Mouse (Mus musculus): ENCODE measurements at regions not wholly inside any gene's neighbourhood (a gene's known extent, or its start where the extent isn't known, plus 50 kb on each side); places are given as distances from the start of the nearest gene placed in this dataset.
"Not testable (repeated sequence)": the region's sequence is repeated elsewhere in the genome, so short reads cannot be mapped to it uniquely, and the experiment has no call there.

DNA sequence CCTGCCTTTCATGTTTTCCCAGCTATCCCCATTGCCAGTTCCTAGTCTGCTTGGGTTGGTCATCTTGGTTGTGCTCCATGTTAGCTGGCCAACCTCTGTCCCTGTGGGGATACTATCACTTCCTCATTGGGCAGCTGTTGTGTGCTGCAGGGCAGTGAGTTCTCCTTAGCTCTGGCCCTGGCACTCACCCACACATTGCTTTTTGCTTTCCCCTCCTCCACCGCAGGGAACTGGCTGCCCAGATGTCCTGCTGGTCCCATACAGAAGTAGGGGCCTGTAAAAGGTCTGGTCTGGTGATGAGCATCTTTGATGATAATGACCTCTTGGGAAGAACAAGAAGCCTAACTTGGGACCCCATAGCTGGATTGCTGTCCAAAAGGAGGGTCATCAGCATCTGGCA lies 308.2 kb upstream of the Gm21863 start:
- H3K27me3 ChIP-seq (ENCODE audit: low read depth, poor library complexity, severe bottlenecking): not testable (repeated sequence)
- WGBS: 95% methylated on average over 1 of the region's 1 CpGs
- H3K9me3 ChIP-seq (replicated peaks): peaks cover 72% of the 10 kb centered on the region

DNA sequence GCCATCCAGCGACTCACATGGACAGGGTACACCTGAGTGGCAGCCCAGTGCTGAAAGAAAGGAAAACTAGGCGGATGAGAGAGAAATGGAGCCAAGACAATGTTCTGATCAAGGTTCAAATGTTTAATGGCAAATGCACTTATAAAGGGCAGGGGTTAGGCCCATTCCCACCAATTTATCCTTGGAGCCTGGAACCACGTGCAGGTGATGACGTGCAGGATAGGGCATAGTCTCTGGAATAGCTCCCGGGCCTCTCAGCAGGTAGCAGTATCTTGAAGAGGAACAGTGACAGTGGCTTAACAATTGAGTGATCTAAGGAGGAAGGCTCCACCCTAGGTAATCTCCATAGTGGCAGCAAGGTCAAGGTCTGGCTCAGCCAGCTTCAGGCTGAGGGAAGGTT lies 285.8 kb upstream of the Gm21863 start:
- not testable (repeated sequence) for H3K4me3 ChIP-seq; H3K4me1 ChIP-seq; H3K27ac ChIP-seq (replicated peaks); DNase-seq (ENCODE audit: low spot score); H3K27me3 ChIP-seq (ENCODE audit: low read depth, poor library complexity, severe bottlenecking); H3K36me3 ChIP-seq
- H3K9me3 ChIP-seq (replicated peaks): peaks cover 70% of the 10 kb centered on the region
- 88% methylated on average over 5 of the region's 5 CpGs for WGBS

More for the DNA sequence above, 308.2 kb upstream of the Gm21863 start:
- H3K36me3 ChIP-seq; DNase-seq (ENCODE audit: low spot score); H3K27ac ChIP-seq (replicated peaks); H3K4me3 ChIP-seq; H3K4me1 ChIP-seq: not testable (repeated sequence)

DNA sequence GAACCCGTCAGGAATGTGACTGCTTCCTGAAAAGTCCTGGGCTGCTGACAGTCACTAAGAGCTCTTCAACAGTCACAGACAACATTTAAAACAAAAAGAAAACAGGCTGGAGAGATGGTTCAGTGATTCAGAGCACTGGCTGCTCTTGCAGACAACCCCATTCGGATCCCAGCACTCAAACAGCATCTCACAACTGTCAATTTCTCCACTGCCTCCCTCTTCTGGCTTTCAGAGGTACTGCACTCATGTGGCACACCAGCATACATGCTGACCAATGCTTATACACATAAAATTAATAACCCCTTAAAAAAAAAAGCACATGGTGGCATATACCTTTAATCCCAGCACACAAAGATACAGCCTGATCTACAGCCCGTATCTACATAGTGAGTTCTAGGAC lies 283.7 kb upstream of the Gm21863 start:
- 87% methylated on average over 3 of the region's 3 CpGs for WGBS
- not testable (repeated sequence) for H3K4me3 ChIP-seq

More for the DNA sequence above, 283.7 kb upstream of the Gm21863 start:
- H3K4me1 ChIP-seq; DNase-seq (ENCODE audit: low spot score); H3K27me3 ChIP-seq (ENCODE audit: low read depth, poor library complexity, severe bottlenecking); H3K27ac ChIP-seq (replicated peaks); H3K36me3 ChIP-seq: not testable (repeated sequence)
- peaks cover 86% of the 10 kb centered on the region for H3K9me3 ChIP-seq (replicated peaks)
